Mouse (Mus musculus) heart, postnatal 25 days (tissue): Measurements from ENCODE around the gene Tvp23b. TPM values are rescaled to one million over a fixed set of nuclear protein-coding genes. Genes with fewer than 3 reads are reported as not detected.
A peak's percentile ranks its signal among the peaks of the same experiment; 100 is the strongest.

ENCODE experiments used
- DNase-seq: peaks from one replicate; pipeline ENCODE4 v3.0.0; 2022; ENCODE audit warnings: low spot score
- intact Hi-C: fragments of 180-260 bp; cut with DNase I; formaldehyde crosslinking; loops from one replicate; pipeline ENCODE4 v1.15.1; 2025
- total RNA-seq, 2 experiments: library from RNA; stranded (reverse); gene quantifications; 2 replicates each; pipeline ENCODE4 v1.2.3; 2021

Tvp23b gene
- total RNA-seq, 2 experiments from 2014 or later = 20.4 to 23.6 TPM

DNA sequence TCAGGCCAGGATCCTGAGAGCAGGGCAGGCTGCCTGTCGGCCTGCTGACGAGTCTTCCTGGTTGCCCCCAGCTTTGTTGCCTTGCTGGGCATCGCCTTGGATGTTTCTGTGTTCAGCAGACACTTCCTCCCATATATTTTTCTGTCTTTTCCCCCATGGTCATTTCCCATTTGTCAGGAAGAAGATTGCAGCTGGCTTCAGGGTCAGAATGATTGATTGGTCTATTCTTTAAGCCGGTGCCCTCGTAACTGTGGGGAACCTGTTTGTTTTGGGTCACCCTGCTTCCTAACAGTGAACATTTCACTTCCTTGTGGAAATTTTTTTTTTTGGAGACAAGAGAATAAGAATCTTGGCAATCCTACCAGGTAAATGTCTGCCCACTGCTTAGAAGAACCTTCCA lies 6.1 kb downstream of the Tvp23b start:
- DNase-seq = no peak
- intact Hi-C loops = no loop called here

DNA sequence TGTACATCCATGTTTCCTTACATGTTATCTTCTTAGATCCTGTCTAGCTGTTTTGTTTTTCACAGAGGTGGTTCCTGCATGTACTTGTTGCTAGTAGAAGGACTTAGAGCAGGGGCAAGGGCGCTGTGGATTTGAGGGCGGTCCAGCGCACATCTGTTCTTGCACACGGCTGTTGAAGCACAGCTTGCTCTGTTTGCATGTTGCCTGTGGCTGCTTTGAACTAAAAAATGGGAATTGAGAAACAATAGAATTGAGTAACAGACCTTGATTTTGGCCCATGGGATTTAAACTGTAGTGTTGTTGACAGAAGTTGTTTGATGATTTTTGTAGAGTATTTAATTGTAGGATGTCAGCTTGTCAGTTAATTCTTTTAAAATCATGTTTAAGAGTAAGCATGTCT lies 11.5 kb downstream of the Tvp23b start:
- intact Hi-C loops = no loop called here
- no peak for DNase-seq

DNA sequence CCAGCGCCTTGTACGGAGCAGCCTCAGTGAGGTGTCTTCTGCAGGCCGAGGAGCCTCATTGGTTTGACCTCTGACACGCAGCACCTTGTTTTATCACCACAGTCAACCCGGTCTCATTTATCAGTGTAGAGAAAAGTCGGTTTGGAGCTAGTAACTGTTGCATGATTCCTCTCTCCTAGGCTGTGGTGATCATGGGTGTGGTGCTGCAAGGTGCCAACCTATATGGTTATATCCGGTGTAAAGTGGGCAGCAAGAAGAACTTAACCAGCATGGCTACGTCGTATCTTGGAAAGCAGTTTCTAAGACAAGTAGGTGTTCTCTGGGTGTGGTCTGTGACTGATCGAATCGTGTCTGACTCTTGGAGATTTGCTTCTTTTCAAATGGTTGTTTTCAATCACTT lies 12.5 kb downstream of the Tvp23b start:
- no peak for DNase-seq
- intact Hi-C loops = no loop called here

DNA sequence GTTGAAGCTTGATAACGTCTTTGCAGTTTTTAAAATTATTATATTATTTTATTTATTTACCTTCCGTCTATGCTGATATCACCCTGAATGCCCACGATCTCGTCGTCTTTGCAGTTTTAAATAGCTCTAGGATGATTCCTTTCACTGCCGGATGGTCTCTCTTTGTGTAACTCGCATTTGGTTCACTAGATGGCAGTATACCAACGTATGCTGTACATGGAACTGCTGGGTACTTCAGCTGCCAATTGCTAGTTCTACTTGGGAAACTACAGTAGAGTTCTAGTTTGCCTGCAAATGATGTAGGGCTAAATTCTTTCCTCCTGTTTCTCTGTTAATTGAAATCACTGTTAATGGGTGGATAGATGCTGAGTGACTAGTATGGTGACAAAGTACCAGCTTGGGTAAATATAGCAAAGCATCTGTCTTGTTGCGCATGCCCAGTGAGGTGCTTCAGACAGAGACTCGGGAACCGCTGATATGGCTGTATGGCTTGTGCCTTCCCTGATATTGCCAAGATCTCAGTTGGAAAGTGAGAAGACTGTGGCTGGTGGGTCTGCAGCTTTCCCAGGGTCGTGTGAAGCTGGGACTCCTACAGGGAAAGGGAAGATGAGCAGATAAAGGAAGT lies 22.6 kb downstream of the Tvp23b start:
- no peak for DNase-seq
- intact Hi-C loops = loop anchor here (1.0 kb wide), 1 partner anchor 233 kb away; no protein-coding TSS in a partner anchor

DNA sequence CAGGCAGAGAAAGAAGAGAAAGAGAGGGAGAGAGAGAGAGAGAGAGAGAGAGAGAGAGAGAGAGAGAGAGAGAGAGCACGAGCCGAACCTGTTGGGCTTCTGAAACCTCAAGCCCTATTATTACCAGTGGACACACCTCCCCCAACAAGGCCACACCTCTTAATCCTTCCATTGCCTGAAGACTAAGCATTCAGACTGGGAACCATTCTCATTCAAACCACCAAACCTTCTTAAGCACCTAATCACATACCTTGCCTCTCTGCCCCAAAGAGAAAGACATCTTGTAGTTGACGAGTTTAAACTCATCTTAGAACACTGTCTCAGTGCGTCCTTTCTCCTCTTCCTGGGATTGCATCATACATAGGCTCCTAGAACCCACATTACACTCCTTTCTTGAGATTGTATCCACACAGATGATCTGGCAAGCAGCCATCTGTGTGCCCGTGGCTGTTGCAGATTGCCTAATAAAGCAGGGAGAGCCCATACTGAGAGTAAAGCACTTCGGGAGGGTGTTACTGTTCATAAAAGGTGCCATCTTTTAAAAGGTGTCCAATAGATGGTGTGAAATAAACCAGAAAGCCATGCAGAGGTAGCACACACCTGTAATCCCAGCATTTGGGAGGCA lies 24.7 kb downstream of the Tvp23b start:
- DNase-seq = no peak
- intact Hi-C loops = no loop called here

DNA sequence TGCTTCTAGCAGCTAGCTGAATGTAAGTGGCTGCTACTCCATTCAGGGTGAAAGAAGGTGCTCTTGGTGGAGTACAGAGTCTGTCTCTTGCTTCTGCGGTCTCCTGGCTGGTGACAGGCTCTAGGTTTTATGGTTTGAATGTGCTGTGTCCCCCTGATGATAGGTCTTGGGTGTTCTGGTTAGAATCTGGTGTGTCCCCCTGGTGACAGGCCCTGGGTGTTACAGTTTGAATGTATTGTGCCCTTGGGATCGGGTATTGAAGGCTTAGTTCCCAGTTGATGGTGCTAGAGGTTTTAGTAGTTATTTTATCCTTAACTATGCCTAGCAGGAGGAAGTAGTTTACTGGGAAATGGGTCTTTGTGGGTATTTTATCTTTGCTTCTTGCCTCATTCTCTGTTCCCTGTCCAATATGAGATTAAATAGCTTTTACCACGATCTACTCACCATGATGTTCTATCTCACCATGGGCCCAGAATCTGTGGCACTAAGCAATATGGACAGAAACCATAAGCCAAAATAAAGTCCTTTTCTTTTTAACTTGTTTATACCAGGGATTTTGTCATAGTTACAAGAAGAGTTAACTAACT lies 30.6 kb downstream of the Tvp23b start:
- DNase-seq = no peak
- intact Hi-C loops = no loop called here

DNA sequence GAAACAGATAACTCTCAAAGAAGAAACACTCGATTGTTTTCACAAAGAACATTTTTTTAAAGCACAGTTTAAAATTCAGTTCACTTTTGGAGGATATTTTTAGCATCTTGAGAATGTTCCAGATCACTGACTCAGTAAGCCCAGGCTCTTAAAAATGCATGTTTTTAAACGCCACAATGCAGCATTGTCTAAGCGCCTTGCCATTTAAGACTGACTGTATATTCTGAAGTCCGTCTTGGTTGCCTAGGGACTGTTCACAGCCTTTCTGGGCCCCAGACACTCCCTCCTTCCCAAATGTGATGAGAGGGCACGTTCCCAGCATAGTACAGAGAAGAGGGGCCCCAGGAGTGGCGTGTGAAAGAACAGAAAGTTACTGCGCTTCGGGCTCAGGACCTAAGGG lies 32.1 kb downstream of the Tvp23b start:
- intact Hi-C loops = no loop called here
- DNase-seq = no peak

DNA sequence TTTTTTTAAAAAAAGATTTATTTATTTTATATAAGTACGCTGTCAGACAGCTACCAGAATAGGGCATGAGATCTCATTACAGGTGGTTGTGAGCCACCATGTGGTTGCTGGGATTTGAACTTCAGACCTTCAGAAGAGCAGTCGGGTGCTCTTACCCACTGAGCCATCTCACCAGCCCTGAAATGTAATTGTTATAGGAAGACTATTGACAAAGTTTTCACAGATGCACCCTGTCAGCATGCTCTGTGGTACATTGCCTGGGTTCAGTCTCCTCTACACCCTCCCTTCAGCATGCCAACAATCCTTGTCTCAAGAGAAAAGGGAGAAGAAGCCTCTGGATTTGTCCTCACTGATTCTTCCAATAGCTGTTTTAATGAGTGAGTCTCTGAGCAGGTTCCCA lies 33.9 kb downstream of the Tvp23b start:
- intact Hi-C loops = no loop called here
- no peak for DNase-seq

DNA sequence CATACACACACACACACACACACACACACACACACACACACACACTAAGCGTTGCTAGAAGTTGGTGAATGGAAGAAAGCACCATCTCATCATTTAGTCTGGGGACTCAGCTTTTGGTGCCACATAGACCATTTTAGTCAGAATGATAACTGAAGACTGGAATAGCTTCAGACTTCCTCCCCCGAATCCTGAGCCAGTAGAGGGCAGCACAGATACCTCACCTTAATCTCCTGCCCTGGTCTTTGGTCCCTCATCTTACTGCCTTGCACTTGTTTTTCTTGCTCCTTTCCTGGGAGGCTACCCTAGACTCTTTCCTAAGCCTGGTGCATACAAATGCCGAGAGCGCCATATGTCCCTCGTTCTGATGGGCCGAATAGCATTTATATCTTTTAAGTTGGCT lies 35.3 kb downstream of the Tvp23b start:
- intact Hi-C loops = no loop called here
- no peak for DNase-seq

DNA sequence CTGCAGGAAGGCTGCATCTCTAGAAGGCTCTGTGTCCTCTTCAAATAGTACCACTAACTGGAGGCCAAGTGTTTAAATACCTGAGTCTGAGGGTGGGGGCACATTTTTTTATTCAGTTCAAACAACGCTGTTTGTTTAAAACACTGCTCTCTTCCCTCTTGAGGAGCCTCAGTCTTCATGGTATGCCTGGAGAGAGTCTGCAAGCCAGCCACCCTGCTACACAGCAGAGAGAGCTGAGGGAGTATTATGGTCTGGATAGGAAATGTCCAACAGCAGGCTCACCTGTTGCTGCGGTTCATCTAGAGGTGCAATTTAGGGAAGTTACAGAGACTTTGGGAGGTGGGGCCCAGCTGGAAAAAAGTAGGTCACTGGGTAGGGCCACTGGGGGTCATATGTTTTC lies 36.2 kb downstream of the Tvp23b start:
- intact Hi-C loops = no loop called here
- DNase-seq = no peak

DNA sequence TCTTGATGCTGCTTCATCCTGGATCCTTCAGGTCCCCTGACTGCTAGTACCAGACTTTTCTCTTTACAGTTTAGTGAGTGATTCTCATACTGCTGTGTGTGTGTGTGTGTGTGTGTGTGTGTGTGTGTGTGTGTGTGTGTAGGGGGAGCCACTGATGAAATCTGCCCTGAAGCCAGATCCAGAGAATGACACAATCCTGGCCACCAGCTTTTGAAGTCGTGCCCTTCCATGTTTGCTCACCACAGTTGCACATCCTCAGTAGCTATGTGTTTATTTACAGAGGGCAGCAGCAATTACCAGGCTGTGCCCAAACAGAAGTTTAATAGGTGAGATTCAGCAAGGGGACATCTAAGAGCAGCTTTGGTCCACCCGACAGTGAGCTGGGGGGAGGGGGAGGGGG lies 37.5 kb downstream of the Tvp23b start:
- no peak for DNase-seq
- intact Hi-C loops = no loop called here

DNA sequence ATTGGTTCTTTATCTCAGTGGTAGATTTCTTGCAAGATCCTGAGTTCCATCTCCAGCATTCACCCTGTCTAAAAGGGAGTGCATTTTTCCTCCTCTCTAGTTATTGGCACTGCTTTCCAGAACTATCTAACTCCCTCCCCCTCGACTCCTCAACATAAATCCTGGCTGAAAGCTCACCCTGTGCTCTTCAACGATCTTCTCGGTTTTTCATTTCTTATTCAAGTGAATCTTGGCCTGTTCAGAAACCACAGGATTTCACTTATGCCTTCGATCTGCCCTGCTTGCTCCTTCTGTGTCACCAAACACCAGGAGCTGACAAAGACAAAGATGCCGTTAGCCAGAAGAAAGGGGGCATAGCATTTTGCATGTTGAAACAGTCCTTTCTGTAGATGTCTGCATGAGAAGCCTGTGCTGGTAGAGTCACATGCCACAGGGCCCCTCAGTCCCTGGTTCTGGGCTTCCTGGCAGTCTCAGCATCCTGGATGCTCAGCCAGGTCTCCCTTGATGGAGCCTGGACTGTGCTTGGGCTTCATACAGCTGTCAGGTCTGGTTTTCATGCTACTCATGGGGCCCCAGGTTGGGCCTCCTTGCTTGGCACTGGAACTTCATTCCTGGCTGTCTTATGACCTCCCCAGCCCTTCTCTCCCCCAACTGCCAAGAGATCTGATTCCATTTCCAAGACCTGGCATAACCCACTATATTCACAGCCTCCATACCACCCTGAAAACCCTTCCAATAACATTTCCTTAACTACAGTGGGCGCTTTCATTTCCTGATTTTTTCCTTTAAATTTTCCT lies 40.9 kb downstream of the Tvp23b start:
- intact Hi-C loops = loop anchor here (2.0 to 5.0 kb wide), 2 partner anchors 77 to 245 kb away; no protein-coding TSS in a partner anchor
- DNase-seq = no peak

DNA sequence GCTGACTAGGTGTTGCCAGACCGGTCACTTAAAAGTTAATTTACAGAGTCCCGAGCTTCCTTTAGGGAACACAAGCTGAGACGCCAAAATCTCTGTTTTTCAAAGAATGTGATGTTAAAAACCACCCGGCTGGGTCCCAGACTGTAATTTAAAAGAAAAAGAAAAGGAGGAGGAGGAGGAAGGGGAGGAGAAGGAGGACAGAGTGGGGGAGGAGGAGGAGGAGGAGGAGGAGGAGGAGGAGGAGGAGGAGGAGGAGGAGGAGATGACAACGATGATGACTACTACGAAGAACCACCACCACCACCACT lies 41.4 kb downstream of the Tvp23b start:
- DNase-seq = no peak
- intact Hi-C loops = loop anchor here (1.0 to 5.0 kb wide), 3 partner anchors 77 to 244 kb away; no protein-coding TSS in a partner anchor

DNA sequence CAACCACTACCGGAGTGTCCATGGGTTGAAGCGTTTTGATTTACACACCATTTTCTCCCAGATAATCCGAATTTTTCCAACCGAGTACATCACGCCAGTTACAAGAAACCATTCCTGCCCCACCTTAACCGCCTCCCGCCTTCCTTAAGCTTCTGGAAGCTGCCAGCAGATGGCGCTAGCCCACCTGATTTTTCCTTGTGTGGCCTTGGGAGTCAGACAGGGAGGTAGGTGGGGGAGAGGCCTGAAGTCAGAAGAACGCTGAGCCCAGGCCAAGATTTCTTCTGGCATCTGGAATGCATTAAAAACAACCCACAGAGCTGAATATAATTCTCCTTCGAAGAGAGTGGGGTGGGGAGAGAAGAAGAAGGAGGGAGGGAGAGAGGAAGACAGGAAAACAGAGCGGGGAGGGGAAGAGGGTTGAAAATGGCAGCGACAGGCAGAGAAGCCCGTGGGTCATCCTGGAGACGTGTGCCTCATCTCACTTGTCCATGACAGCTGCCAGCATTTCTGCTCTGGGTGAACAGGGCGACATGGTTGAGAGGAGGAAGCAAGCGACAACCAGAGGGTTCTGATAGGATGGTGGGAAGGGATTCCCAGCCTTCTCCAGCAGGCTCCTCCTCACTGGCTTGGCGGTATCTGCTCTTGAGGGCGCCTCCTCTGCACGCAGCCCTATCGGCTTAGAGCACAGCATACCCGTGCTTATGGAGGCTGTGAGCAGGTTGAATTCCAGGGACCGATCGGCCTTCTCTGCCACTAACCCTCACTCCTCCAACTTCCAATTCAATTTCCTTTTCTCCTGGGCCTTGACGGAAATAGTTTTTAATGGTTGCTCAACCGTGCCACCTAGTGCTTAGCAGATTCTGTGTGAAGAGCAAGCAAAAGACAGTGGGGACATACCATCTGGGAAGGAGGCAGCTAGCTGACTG lies 42.1 kb downstream of the Tvp23b start:
- peak; percentile 86 for DNase-seq
- intact Hi-C loops = loop anchor here (1.0 to 5.0 kb wide), 3 partner anchors 76 to 243 kb away; no protein-coding TSS in a partner anchor

DNA sequence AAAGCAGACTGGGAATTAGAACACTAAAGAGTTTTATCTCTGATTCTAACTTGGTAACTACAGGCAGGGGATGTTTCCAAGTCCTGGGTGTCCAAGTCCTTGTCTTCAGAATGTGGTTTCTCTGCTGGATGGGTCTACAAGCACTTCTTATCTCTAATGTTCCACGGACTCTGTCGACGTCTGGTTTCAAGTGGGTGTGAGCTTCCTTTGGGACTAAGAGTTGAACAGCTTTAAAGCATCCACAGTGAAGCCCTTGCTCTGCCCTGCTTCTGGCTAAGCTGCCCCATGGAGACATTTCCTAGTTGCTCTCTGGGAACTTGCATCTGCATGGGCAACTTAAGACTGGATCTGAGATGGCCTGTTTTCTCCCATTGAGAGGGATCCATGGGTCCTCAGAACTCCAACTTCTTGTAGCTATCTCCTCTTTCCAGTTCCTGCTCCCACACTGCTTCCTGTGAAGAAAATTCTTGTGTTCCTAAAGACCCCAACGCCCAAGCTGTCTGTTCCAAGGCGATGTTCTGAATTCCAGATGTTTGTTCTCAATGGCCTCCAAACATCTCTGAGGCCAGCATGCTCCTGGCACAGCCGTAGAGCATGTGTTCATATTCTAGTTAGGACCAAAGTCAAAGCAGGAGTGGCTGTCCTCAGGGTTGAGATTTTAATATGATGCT lies 45.0 kb downstream of the Tvp23b start:
- peak; percentile 68 for DNase-seq
- intact Hi-C loops = loop anchor here (5.0 kb wide), 1 partner anchor 73 kb away; no protein-coding TSS in a partner anchor

DNA sequence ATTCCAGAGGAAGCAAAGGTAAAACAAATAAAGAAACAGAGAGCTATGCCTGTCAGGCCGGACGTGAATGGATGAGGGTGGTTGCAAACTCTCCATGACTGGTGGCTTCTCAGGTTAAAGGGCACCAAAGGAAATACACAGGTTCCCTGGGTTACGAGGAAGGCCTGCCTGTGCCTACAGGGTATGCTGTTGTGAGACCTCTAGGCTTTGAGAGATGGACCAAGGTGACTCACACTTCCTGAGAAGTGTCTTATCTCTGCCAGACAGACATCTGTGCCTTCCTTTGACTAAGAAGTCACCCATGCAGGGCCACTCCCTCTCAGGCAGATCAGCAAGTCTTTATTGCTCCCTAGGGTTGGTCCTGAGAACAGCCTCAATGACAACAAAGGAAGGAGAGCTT lies 50.5 kb downstream of the Tvp23b start:
- DNase-seq = no peak
- intact Hi-C loops = no loop called here

DNA sequence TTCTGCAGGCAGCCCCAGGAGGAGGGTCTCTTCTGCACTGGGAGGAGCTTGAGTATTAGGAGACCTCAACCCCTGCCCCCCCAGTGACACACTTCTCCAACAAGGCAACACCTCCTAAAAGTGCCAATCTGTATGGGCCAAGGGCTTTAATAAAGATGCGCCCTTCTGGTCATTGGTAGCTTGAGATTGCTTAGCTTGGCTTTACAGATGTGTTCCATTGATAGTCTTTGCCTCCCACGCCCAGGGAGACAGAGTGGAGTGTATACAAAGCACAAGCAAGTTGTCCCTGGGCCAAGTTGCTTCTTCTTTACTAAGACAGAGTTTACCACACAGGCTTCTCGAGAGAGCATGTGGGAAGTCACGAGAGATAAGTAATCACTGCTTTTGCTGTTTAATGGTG lies 51.3 kb downstream of the Tvp23b start:
- intact Hi-C loops = no loop called here
- DNase-seq = no peak

DNA sequence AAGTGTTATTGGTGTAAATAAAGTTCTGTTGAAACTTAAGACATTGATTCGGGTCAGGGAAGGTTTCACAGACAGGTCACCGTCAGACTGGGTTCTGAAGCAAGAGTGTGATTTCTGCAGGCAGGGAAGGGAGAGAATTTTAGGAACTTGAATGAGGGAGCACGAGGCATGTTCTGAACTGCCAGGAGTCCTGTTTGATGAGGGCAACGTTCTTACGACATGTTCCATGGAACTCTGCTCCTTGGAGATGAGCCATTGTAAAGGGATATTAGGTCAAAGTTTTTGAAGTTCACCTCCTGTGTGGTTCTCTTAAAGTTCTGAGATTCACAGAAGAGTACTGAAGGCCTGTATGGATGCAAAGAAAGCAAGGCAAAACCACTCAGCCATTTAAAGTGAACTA lies 51.9 kb downstream of the Tvp23b start:
- DNase-seq = no peak
- intact Hi-C loops = no loop called here

DNA sequence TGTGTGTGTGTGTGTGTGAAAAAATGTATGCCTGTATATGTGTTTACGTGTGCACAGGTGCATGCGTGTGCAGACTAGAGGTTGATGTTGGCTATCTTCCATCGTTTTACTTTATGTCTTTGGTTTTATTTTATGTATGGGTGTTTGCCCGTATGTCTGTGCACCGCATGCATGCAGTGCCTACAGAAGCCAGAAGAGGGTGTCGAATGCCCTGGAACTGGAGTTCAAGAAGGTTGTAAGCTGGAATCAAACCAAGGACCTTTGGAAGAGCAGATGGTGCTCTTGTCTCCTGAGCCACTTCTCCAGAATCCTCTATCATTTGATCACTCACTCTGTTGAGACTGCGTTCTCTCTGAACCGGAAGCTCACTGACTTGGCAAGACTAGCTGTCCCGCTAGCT lies 53.8 kb downstream of the Tvp23b start:
- intact Hi-C loops = no loop called here
- DNase-seq = no peak
